Mouse (Mus musculus) thymus, postnatal 4 days (tissue): ENCODE data around the gene Clcn1.

Experiments used
- DNase-seq: peaks from one replicate; pipeline ENCODE4 v3.0.0; 2021

Clcn1 gene

GRCm38 (mm10) chr6:42286448-42286847, at the start of gene Clcn1:
Gene Clcn1, plus strand, starts transcription at chr6:42286685.
- DNase-seq = no peak

GRCm38 (mm10) chr6:42237276-42237805, 49.1 kb upstream of the Clcn1 start:
- no peak for DNase-seq

- DNase-seq = no peak
These were observed 45.0 kb upstream of the Clcn1 start for GRCm38 (mm10) chr6:42241311-42242045.

- peak; percentile 83 for DNase-seq
These were observed 40.7 kb upstream of the Clcn1 start, which contains the start of gene Gstk1 for GRCm38 (mm10) chr6:42245711-42246353. Gene Gstk1, plus strand, starts transcription at chr6:42245935.

- DNase-seq = peak; percentile 46
These were observed 39.3 kb upstream of the Clcn1 start for GRCm38 (mm10) chr6:42247173-42247572.

GRCm38 (mm10) chr6:42247981-42248380, 38.5 kb upstream of the Clcn1 start:
- no peak for DNase-seq

GRCm38 (mm10) chr6:42251791-42252190, 34.7 kb upstream of the Clcn1 start:
- no peak for DNase-seq

GRCm38 (mm10) chr6:42253103-42253502, 33.4 kb upstream of the Clcn1 start:
- DNase-seq = no peak

- DNase-seq = peak; percentile 83
These were observed 29.1 kb upstream of the Clcn1 start for GRCm38 (mm10) chr6:42257303-42257863.

- DNase-seq = no peak
These were observed 26.1 kb upstream of the Clcn1 start for GRCm38 (mm10) chr6:42260430-42260829.

- no peak for DNase-seq
These were observed 24.8 kb upstream of the Clcn1 start, which contains the start of gene Tmem139 for GRCm38 (mm10) chr6:42261524-42262170. Gene Tmem139, plus strand, starts transcription at chr6:42261970.

GRCm38 (mm10) chr6:42264626-42265312, 21.7 kb upstream of the Clcn1 start, which contains the start of gene Casp2:
Gene Casp2, plus strand, starts transcription at chr6:42264985.
- peak; percentile 99 for DNase-seq

GRCm38 (mm10) chr6:42265391-42266330, 20.8 kb upstream of the Clcn1 start:
- no peak for DNase-seq

GRCm38 (mm10) chr6:42270817-42271216, 15.7 kb upstream of the Clcn1 start:
- no peak for DNase-seq

GRCm38 (mm10) chr6:42276151-42276550, 10.3 kb upstream of the Clcn1 start:
- no peak for DNase-seq

GRCm38 (mm10) chr6:42282865-42283528, 3.5 kb upstream of the Clcn1 start:
- DNase-seq = no peak

GRCm38 (mm10) chr6:42287562-42287961, 1.1 kb downstream of the Clcn1 start:
- DNase-seq = no peak

GRCm38 (mm10) chr6:42293327-42293726, 6.8 kb downstream of the Clcn1 start:
- DNase-seq = no peak

- no peak for DNase-seq
These were observed 9.1 kb downstream of the Clcn1 start for GRCm38 (mm10) chr6:42295549-42296094.

GRCm38 (mm10) chr6:42299362-42299761, 12.9 kb downstream of the Clcn1 start:
- no peak for DNase-seq
